Mouse (Mus musculus) ES-E14 (cell line): Measurements from ENCODE around the gene Tex14.

Experiments
- CHD2 ChIP-seq: IDR thresholded peaks from 2 replicates; pipeline ENCODE4 v1.6.1; 2014; ENCODE audit warnings: mild to moderate bottlenecking, low read depth, low read length, inconsistent platforms
- HCFC1 ChIP-seq: IDR thresholded peaks from 2 replicates; pipeline ENCODE4 v1.6.1; 2012; ENCODE audit warnings: low read length, inconsistent platforms, borderline replicate concordance; ENCODE audit not compliant: insufficient read depth
- MAFK ChIP-seq: IDR thresholded peaks from 2 replicates; pipeline ENCODE4 v1.6.1; 2014; ENCODE audit warnings: mild to moderate bottlenecking, low read depth, low read length, inconsistent platforms; ENCODE audit not compliant: insufficient read depth
- ZC3H11A ChIP-seq: IDR thresholded peaks from 2 replicates; pipeline ENCODE4 v1.6.1; 2012; ENCODE audit warnings: low read depth, mild to moderate bottlenecking, inconsistent platforms, low read length, borderline replicate concordance
- ZNF384 ChIP-seq: IDR thresholded peaks from 2 replicates; pipeline ENCODE4 v1.6.1; 2012; ENCODE audit warnings: low read depth, low read length, inconsistent platforms

DNA sequence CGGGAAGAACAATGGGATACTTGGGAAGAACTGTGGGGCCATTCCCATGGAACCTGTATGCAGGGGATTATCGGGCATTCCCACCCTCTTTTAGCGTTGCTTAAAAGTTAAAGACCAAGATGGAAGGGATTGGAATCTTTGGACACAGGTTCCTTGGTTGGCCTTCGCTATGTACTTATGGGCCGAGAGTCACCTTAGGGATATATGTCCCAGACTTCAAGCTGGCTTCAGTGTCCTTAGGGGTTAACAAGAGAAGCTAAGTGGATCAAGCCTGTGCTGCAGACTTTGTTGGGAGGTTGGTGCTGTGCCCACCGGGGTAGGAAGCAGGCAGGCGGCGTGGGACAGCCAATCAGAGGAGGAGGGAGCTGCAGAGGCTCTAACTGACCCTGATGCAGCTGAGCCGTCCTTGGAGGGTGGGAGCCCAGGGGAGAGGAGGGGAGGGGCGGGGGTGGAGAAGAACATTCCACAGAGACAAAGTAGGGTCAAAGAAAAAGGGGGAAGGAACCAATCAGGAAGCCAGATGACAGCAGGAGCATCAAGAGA, 175.7 kb downstream of the Tex14 start:
- TF ChIP-seq ZNF384 (no peak), MAFK (no peak), HCFC1 (no peak), ZC3H11A (no peak), CHD2 (no peak)
